Mouse (Mus musculus) kidney, embryonic 15.5 days (tissue): ENCODE measurements around the gene Slc30a2. TPM values are rescaled to one million over a fixed set of nuclear protein-coding genes. Genes with fewer than 3 reads are reported as not detected.

Source experiments
- ATAC-seq: fragments of 200-750 bp; cut with Nextera tagmentation; replicated peaks from 2 replicates; pipeline ENCODE4 v1.8.0; 2017; ENCODE audit warnings: moderate TSS enrichment; ENCODE audit not compliant: low FRiP score
- H3K27ac ChIP-seq: fragments of 300-500 bp; sonication (generic); 2 replicates; pipeline ENCODE4 v1.5.1; 2015; ENCODE audit warnings: mild to moderate bottlenecking, inconsistent platforms
- H3K27me3 ChIP-seq: fragments of 300-500 bp; sonication (generic); 2 replicates; pipeline ENCODE4 v1.6.1; 2015; ENCODE audit warnings: inconsistent platforms
- H3K36me3 ChIP-seq: fragments of 300-500 bp; sonication (generic); 2 replicates; pipeline ENCODE4 v1.6.1; 2015; ENCODE audit warnings: inconsistent platforms
- H3K4me1 ChIP-seq: fragments of 300-500 bp; sonication (generic); 2 replicates; pipeline ENCODE4 v1.6.1; 2015; ENCODE audit warnings: inconsistent platforms
- H3K4me2 ChIP-seq: fragments of 300-500 bp; sonication (generic); 2 replicates; pipeline ENCODE4 v1.6.1; 2015; ENCODE audit warnings: moderate library complexity, mild to moderate bottlenecking, inconsistent platforms
- H3K4me3 ChIP-seq: fragments of 300-500 bp; sonication (generic); replicated peaks from 2 replicates; pipeline ENCODE4 v1.5.1; 2015; ENCODE audit warnings: mild to moderate bottlenecking, inconsistent platforms
- H3K9ac ChIP-seq: fragments of 300-500 bp; sonication (generic); 2 replicates; pipeline ENCODE4 v1.6.1; 2015; ENCODE audit warnings: mild to moderate bottlenecking, inconsistent platforms
- H3K9me3 ChIP-seq: fragments of 300-500 bp; sonication (generic); replicated peaks from 2 replicates; pipeline ENCODE4 v1.6.1; 2016; ENCODE audit warnings: inconsistent platforms
- WGBS: fragments of 180-500 bp; shearing (Covaris S2); methylation state at CpG from one replicate; pipeline ENCODE4 v1.1.7; 2015; ENCODE audit warnings: mixed read lengths; 5-methylcytosine and 5-hydroxymethylcytosine counted together
- polyA plus RNA-seq: library from polyadenylated mRNA; unstranded; fragments of >200 nt; fragmentation: Nextera tagmentation; extraction: Ambion mirVana; gene quantifications from 2 replicates; pipeline ENCODE4 v1.2.1, GENCODE M21; 2015

Gene Slc30a2
- polyA plus RNA-seq, 1 experiment from 2014 or later: 1.1 TPM

GRCm38 (mm10) chr4:134391636-134392035, 48.7 kb downstream of the Slc30a2 start:
- no peak for ATAC-seq
- Histone ChIP-seq H3K27me3 (no peaks in the 10 kb centered on the region), H3K4me2 (no peak overlapping the region), H3K9me3 (no peaks in the 10 kb centered on the region), H3K27ac (no peak overlapping the region), H3K4me1 (peaks cover 13% of the 10 kb centered on the region; the same call in 1 of the 2 replicates), H3K4me3 (no peak overlapping the region), H3K36me3 (no peaks in the 10 kb centered on the region), H3K9ac (no peak overlapping the region)
- 86% methylated on average over 1 of the region's 1 CpGs for WGBS

DNA sequence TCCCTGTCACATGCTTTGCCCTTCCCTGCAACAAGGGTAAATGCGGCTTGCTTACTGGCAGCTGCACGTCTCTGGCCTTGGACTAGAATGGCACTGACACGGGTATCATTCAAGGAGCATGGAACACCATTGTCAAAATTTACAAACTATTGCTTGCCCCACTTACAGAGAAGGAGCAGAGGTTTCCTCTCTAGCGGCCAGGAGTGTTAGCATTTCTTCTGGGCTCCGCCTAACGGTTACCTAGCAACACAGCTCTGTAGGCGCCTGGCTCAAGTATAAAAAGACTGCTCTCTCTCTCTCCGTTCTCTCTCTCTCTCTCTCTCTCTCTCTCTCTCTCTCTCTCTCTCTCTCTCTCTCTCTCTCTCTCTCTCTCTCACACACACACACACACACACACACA, 49.6 kb downstream of the Slc30a2 start:
- Histone ChIP-seq H3K9ac (no peak overlapping the region), H3K27me3 (no peaks in the 10 kb centered on the region), H3K4me1 (peaks cover 19% of the 10 kb centered on the region), H3K27ac (no peak overlapping the region), H3K36me3 (no peaks in the 10 kb centered on the region), H3K4me2 (no peak overlapping the region), H3K4me3 (no peak overlapping the region), H3K9me3 (no peaks in the 10 kb centered on the region)
- no peak for ATAC-seq
- 22% methylated on average over 8 of the region's 8 CpGs for WGBS

- no peak overlapping the region for H3K4me3 ChIP-seq
- WGBS: 31% methylated on average over 12 of the region's 12 CpGs
- no peak overlapping the region for H3K9ac ChIP-seq
- no peak overlapping the region for H3K4me2 ChIP-seq
- H3K4me1 ChIP-seq: peaks cover 22% of the 10 kb centered on the region
- ATAC-seq: no peak
- H3K36me3 ChIP-seq: no peaks in the 10 kb centered on the region
- no peaks in the 10 kb centered on the region for H3K27me3 ChIP-seq
- H3K9me3 ChIP-seq: no peaks in the 10 kb centered on the region
- no peak overlapping the region for H3K27ac ChIP-seq
These were observed 50.0 kb downstream of the Slc30a2 start for GRCm38 (mm10) chr4:134393026-134393425.

DNA sequence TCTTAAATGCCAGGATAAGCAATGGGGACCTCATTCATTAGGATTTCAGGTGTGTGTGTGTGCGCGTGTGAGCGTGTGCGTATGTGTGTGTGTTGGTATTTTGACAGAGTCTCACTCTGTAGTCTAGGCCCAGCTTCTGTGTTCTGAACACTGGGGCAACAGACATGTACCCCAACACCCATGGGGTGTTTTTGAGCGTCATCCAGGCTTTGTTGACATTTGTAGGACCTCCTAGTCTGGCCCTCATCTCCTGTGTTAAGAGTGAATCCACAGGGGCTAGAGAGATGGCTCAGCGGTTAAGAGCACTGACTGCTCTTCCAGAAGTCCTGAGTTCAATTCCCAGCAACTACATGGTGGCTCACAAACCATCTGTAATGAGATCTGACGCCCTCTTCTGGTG, 52.2 kb downstream of the Slc30a2 start:
- WGBS: 93% methylated on average over 7 of the region's 7 CpGs
- Histone ChIP-seq H3K27ac (no peak overlapping the region), H3K36me3 (no peaks in the 10 kb centered on the region), H3K27me3 (no peaks in the 10 kb centered on the region), H3K9ac (no peak overlapping the region), H3K9me3 (no peaks in the 10 kb centered on the region), H3K4me3 (no peak overlapping the region), H3K4me2 (peak overlapping the region; percentile 76; the same call in 1 of the 2 replicates), H3K4me1 (peaks cover 20% of the 10 kb centered on the region)
- no peak for ATAC-seq

GRCm38 (mm10) chr4:134395977-134396825, 53.2 kb downstream of the Slc30a2 start, which contains the start of gene Pafah2:
Gene Pafah2, plus strand, starts transcription at chr4:134396320.
- H3K27me3 ChIP-seq: no peaks in the 10 kb centered on the region
- ATAC-seq: peak; percentile 98
- H3K4me3 ChIP-seq: peak within 1 kb of the TSS; percentile 61
- peak within 1 kb of the TSS; percentile 76 for H3K4me2 ChIP-seq
- under 1% methylated on average over 31 of the region's 31 CpGs for WGBS
- H3K36me3 ChIP-seq: no peaks in the 10 kb centered on the region
- H3K9ac ChIP-seq: peak within 1 kb of the TSS; percentile 64
- H3K4me1 ChIP-seq: peaks cover 26% of the 10 kb centered on the region
- no peaks in the 10 kb centered on the region for H3K9me3 ChIP-seq
- peak within 1 kb of the TSS; percentile 80 for H3K27ac ChIP-seq

GRCm38 (mm10) chr4:134397121-134397520, 54.1 kb downstream of the Slc30a2 start:
- Histone ChIP-seq H3K4me3 (peak overlapping the region; percentile 61), H3K4me1 (peaks cover 34% of the 10 kb centered on the region), H3K9me3 (no peaks in the 10 kb centered on the region), H3K4me2 (peak overlapping the region; percentile 76), H3K27ac (peak overlapping the region; percentile 80), H3K36me3 (no peaks in the 10 kb centered on the region), H3K9ac (peak overlapping the region; percentile 36; the same call in 1 of the 2 replicates), H3K27me3 (no peaks in the 10 kb centered on the region)
- ATAC-seq: peak; percentile 43; the same call in 1 of the 2 replicates
- 19% methylated on average over 7 of the region's 7 CpGs for WGBS

- 85% methylated on average over 9 of the region's 9 CpGs for WGBS
- no peaks in the 10 kb centered on the region for H3K36me3 ChIP-seq
- H3K27me3 ChIP-seq: no peaks in the 10 kb centered on the region
- no peaks in the 10 kb centered on the region for H3K9me3 ChIP-seq
- peak overlapping the region; percentile 61; the same call in 1 of the 2 replicates for H3K4me3 ChIP-seq
- ATAC-seq: no peak
- H3K4me1 ChIP-seq: peaks cover 34% of the 10 kb centered on the region
- H3K4me2 ChIP-seq: peak overlapping the region; percentile 76
- H3K9ac ChIP-seq: no peak overlapping the region
- H3K27ac ChIP-seq: peak overlapping the region; percentile 80
These were observed 54.8 kb downstream of the Slc30a2 start for GRCm38 (mm10) chr4:134397732-134398131.

DNA sequence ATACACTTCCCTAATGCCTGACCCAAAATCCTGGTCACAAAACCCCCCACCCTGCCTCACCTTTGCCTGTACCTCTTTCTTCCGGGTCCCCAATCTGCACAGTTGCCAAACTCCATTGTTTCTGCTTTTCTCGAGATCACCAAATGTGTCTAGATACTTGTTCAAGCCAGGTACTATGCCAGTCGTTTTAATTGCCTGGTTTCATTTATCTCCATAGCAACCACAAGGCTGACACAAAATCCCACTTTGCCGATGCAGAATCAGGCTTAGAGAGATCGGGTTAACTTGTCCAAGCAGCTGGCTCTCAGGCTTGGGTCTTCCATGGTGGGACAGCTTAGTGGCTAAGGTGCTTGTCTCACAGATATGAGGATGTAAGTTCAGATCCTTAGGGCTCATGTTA, 57.2 kb downstream of the Slc30a2 start:
- Histone ChIP-seq H3K4me2 (no peak overlapping the region), H3K9me3 (no peaks in the 10 kb centered on the region), H3K36me3 (no peaks in the 10 kb centered on the region), H3K27me3 (no peaks in the 10 kb centered on the region), H3K4me1 (peaks cover 42% of the 10 kb centered on the region), H3K27ac (no peak overlapping the region), H3K4me3 (no peak overlapping the region), H3K9ac (no peak overlapping the region)
- 34% methylated on average over 5 of the region's 5 CpGs for WGBS
- no peak for ATAC-seq

DNA sequence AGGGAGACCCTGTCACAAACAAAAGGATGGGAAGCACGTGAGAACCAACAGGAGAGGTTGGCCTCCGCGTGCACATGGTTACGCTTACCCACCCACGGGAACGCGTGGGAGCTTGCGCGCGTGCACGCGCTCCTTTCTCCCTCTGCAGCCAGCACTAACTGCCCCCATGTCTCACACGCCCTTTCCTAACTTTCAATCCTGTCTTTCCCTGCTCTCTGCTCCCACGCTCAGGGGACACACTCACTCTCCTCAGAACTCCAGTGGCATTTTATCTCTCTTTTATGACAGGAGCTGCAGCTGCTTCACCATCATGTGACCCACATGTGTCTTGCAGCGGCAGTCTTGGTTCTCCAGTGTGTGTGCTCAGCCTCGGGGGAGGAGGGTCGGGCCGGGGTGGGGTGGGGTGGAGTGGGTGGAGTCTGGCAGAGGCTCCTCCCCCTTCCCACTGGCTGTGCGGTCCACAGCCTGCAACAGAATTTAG, 58.2 kb downstream of the Slc30a2 start:
- 2% methylated on average over 19 of the region's 19 CpGs for WGBS
- H3K4me2 ChIP-seq: peak overlapping the region; percentile 79
- 0 out of 2 replicates have a peak overlapping the region, but pooled peaks have one; percentile 15 for H3K9ac ChIP-seq
- H3K4me3 ChIP-seq: peak overlapping the region; percentile 40
- peak; percentile 78; the same call in 1 of the 2 replicates for ATAC-seq
- peaks cover 4% of the 10 kb centered on the region for H3K36me3 ChIP-seq
- peaks cover 38% of the 10 kb centered on the region for H3K4me1 ChIP-seq
- no peak overlapping the region; the same call in 1 of the 2 replicates for H3K27ac ChIP-seq
- no peaks in the 10 kb centered on the region for H3K9me3 ChIP-seq
- no peaks in the 10 kb centered on the region for H3K27me3 ChIP-seq

- 65% methylated on average over 16 of the region's 16 CpGs for WGBS
- H3K9me3 ChIP-seq: no peaks in the 10 kb centered on the region
- peak overlapping the region; percentile 40; the same call in 1 of the 2 replicates for H3K4me3 ChIP-seq
- H3K27ac ChIP-seq: no peak overlapping the region
- H3K36me3 ChIP-seq: peaks cover 4% of the 10 kb centered on the region
- H3K4me2 ChIP-seq: peak overlapping the region; percentile 79
- H3K27me3 ChIP-seq: no peaks in the 10 kb centered on the region
- ATAC-seq: no peak
- peaks cover 37% of the 10 kb centered on the region for H3K4me1 ChIP-seq
- H3K9ac ChIP-seq: no peak overlapping the region
These were observed 59.0 kb downstream of the Slc30a2 start for GRCm38 (mm10) chr4:134401856-134402570.

- no peak overlapping the region for H3K9ac ChIP-seq
- 56% methylated on average over 16 of the region's 16 CpGs for WGBS
- H3K27me3 ChIP-seq: no peaks in the 10 kb centered on the region
- H3K36me3 ChIP-seq: peaks cover 4% of the 10 kb centered on the region
- no peaks in the 10 kb centered on the region for H3K9me3 ChIP-seq
- no peak for ATAC-seq
- no peak overlapping the region for H3K27ac ChIP-seq
- peaks cover 32% of the 10 kb centered on the region for H3K4me1 ChIP-seq
- H3K4me3 ChIP-seq: no peak overlapping the region
- no peak overlapping the region for H3K4me2 ChIP-seq
These were observed 59.7 kb downstream of the Slc30a2 start for GRCm38 (mm10) chr4:134402571-134403262.
